Mouse (Mus musculus): ENCODE data around the gene Gm11559. TPM values are rescaled to one million over a fixed set of nuclear protein-coding genes. Genes with fewer than 3 reads are reported as not detected.
"Not testable (repeated sequence)": the region's sequence is repeated elsewhere in the genome, so short reads cannot be mapped to it uniquely, and the experiment has no call there.

Gm11559 gene
- not detected in 2 replicates for polyA plus RNA-seq (2016; fragmentation: Nextera tagmentation; extraction: Ambion mirVana)

DNA sequence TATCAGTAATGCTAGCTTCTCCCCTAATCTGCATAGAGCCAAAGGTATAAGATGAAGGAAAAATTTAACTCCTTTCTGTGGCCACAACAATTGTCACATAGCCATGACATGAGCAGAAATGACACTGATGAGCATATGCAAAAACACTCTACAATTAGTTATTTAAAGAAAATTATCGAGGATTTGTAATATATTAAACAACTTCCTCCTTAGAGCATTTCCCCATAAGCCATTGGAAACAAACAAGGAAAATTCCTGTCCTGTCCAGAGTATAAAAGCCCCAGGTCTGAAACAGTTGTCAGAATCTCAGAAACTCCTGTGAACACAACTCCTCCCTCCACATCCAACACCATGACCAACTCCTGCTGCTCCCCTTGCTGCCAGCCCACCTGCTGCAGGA, at the start of gene Gm11559:
Gm11559 (plus strand) TSS at position 301 of the 400 bp plus-strand sequence.
- H3K4me2 ChIP-seq (replicated peaks); H3K4me3 ChIP-seq; H3K36me3 ChIP-seq; H3K9ac ChIP-seq; ATAC-seq (ENCODE audit: insufficient number of reproducible peaks, insufficient read depth, low FRiP score, low TSS enrichment); H3K27me3 ChIP-seq; H3K4me1 ChIP-seq; H3K27ac ChIP-seq; H3K9me3 ChIP-seq: not testable (repeated sequence)
- 76% methylated on average over 1 of the region's 1 CpGs for WGBS

DNA sequence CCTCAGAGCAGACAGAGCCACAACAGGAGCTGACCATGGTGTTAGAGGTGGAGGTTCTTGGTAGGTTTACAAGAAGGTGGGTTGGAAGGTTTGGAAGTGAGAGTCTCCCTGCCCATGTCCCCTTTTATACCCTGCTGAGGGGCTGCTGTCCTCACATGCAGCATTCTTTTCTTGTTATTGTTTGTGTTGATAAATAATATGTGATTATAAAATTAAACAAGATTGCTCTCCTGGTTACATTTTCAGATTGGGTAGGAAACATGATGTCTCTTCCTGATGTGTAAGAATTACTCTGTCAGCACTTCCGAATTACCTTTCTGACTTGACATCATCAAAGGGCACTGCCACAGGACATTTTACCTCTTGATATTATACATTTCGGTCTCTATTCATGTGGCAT, 48.7 kb upstream of the Gm11559 start, which contains the start of gene Gm11564:
Gm11564 (minus strand) TSS at position 101 of the 400 bp plus-strand sequence.
- not testable (repeated sequence) for H3K4me2 ChIP-seq (replicated peaks); H3K27ac ChIP-seq; H3K9me3 ChIP-seq; H3K36me3 ChIP-seq; ATAC-seq (ENCODE audit: insufficient number of reproducible peaks, insufficient read depth, low FRiP score, low TSS enrichment); H3K9ac ChIP-seq; H3K4me1 ChIP-seq; H3K27me3 ChIP-seq; H3K4me3 ChIP-seq
- 84% methylated on average over 2 of the region's 2 CpGs for WGBS

DNA sequence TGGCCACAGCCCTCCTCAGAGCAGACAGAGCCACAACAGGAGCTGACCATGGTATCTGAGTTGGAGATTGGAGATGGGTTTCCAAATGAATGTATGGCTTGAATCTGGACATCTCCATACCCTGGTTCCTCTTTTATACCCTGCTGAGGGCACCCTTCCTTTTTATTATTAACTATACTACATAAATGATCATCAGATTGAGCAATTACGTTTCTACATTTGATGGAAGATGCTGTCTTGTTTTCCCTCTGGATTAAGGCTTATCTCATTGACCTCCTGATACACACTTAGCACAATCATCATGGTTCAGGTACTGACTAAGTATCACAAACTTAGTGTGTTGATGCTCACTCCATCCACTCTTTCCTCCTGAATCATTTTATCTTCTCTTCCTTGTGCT, 26.3 kb upstream of the Gm11559 start, which contains the start of gene 2300003K06Rik:
2300003K06Rik (minus strand) TSS at position 101 of the 400 bp plus-strand sequence.
- WGBS = 73% methylated on average over 1 of the region's 1 CpGs
- no peak for ATAC-seq (ENCODE audit: insufficient number of reproducible peaks, insufficient read depth, low FRiP score, low TSS enrichment)
- H3K27me3 ChIP-seq = no peaks in the 10 kb centered on the region
- no peak within 1 kb of the TSS for H3K4me3 ChIP-seq
- no peaks in the 10 kb centered on the region; the same call in 1 of the 2 replicates for H3K9me3 ChIP-seq
- no peak within 1 kb of the TSS for H3K27ac ChIP-seq
- no peak within 1 kb of the TSS for H3K4me2 ChIP-seq (replicated peaks)
- H3K36me3 ChIP-seq = no peaks in the 10 kb centered on the region
- no peaks in the 10 kb centered on the region for H3K4me1 ChIP-seq
- no peak within 1 kb of the TSS for H3K9ac ChIP-seq

DNA sequence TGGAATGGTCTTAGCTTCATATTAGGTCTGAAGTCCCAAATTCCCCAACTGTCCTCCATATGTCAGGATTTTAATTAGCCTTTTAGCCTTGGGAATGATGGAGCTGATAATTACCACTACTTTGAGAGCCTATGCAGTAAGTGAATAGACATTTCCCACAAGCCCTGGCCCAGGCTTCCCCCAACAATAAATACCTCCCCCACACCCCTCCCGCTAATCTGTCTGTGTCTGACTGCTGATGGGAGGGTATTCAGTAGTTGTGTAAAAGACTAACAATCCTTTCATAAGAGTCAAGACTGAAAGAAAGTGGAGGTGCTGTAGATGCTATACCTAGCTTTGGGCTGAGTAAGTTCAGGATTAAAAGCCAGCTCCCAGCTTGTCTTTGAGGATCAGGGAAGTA, 22.1 kb upstream of the Gm11559 start:
- no peak overlapping the region for H3K4me3 ChIP-seq
- H3K9me3 ChIP-seq = no peaks in the 10 kb centered on the region; the same call in 1 of the 2 replicates
- 93% methylated on average over 1 of the region's 1 CpGs for WGBS
- H3K9ac ChIP-seq = no peak overlapping the region
- no peak overlapping the region for H3K27ac ChIP-seq
- H3K27me3 ChIP-seq = no peaks in the 10 kb centered on the region
- no peak for ATAC-seq (ENCODE audit: insufficient number of reproducible peaks, insufficient read depth, low FRiP score, low TSS enrichment)
- H3K36me3 ChIP-seq = no peaks in the 10 kb centered on the region
- H3K4me1 ChIP-seq = no peaks in the 10 kb centered on the region
- no peak overlapping the region for H3K4me2 ChIP-seq (replicated peaks)

DNA sequence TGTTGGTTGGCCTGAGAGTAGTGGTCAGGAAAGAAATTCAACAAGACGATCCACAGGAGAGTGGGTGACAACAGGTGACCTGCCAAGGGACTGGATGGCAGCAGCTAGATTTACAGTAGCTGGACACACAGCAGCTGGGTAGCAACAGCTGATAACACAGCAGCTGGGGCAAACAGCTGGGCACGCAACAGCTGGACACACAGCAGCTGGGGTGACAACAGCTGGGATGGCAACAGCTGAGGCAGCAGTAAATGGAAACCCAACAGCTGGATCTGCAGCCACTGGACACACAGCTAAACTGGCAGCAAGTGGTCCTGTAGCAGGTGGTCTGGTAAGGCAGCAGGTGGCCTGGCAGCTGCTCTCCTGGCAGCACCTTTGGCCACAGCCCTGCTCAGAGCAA, 17.5 kb upstream of the Gm11559 start:
- no peaks in the 10 kb centered on the region for H3K27me3 ChIP-seq
- H3K4me3 ChIP-seq = no peak overlapping the region
- no peaks in the 10 kb centered on the region for H3K9me3 ChIP-seq
- H3K9ac ChIP-seq = no peak overlapping the region
- no peak for ATAC-seq (ENCODE audit: insufficient number of reproducible peaks, insufficient read depth, low FRiP score, low TSS enrichment)
- no peaks in the 10 kb centered on the region for H3K36me3 ChIP-seq
- H3K4me1 ChIP-seq = no peaks in the 10 kb centered on the region
- WGBS = 86% methylated on average over 2 of the region's 2 CpGs
- no peak overlapping the region for H3K27ac ChIP-seq
- H3K4me2 ChIP-seq (replicated peaks) = no peak overlapping the region

DNA sequence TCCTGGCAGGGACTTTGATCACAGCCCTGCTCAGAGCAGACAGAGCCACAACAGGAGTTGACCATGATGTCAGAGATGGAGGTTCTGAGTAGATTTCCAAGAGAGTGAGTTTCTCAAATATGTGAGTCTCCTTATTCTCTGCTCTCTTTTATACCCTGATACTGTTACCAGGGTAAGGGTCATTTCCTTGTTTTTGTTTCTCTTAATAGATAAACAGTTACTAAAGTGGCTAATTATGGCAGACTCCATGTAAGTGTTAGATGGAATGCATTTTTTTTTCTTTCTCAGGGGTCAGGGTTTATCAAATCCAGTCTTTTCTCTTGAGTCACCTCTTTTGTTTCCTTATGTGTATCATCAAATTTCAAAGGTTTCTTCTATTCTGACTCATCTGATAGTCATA, 12.8 kb upstream of the Gm11559 start, which contains the start of gene Krtap4-16:
Krtap4-16 (minus strand) TSS at position 101 of the 400 bp plus-strand sequence.
- no peak within 1 kb of the TSS for H3K4me3 ChIP-seq
- no peaks in the 10 kb centered on the region for H3K9me3 ChIP-seq
- no peak within 1 kb of the TSS for H3K4me2 ChIP-seq (replicated peaks)
- no peak for ATAC-seq (ENCODE audit: insufficient number of reproducible peaks, insufficient read depth, low FRiP score, low TSS enrichment)
- H3K36me3 ChIP-seq = no peaks in the 10 kb centered on the region
- no peak within 1 kb of the TSS for H3K9ac ChIP-seq
- no peaks in the 10 kb centered on the region for H3K4me1 ChIP-seq
- H3K27ac ChIP-seq = no peak within 1 kb of the TSS
- H3K27me3 ChIP-seq = no peaks in the 10 kb centered on the region

DNA sequence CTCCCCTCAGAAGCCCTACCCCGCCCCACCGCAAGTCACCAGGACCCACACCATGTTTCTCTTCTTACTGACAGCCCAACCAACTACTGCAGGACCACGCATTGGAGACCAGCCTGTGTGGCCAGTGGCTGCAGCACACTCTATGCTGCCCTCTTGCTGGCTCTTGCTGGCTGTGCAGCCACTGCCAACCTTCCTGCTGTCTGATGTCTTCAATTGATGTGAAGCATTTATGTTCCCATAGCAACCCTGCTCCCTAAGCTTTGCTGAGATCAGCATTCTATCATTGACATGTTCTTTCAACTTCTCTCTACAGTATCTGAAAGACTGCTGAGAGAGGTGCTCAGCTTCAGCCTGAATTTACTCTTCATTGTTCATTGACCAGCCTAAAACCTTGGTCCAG, 10.2 kb upstream of the Gm11559 start:
- Histone ChIP-seq H3K4me2 (replicated peaks) (no peak overlapping the region), H3K4me3 (no peak overlapping the region), H3K27ac (no peak overlapping the region), H3K4me1 (no peaks in the 10 kb centered on the region), H3K9ac (no peak overlapping the region), H3K9me3 (no peaks in the 10 kb centered on the region), H3K27me3 (no peaks in the 10 kb centered on the region), H3K36me3 (no peaks in the 10 kb centered on the region)
- WGBS = 57% methylated on average over 3 of the region's 3 CpGs
- no peak for ATAC-seq (ENCODE audit: insufficient number of reproducible peaks, insufficient read depth, low FRiP score, low TSS enrichment)

DNA sequence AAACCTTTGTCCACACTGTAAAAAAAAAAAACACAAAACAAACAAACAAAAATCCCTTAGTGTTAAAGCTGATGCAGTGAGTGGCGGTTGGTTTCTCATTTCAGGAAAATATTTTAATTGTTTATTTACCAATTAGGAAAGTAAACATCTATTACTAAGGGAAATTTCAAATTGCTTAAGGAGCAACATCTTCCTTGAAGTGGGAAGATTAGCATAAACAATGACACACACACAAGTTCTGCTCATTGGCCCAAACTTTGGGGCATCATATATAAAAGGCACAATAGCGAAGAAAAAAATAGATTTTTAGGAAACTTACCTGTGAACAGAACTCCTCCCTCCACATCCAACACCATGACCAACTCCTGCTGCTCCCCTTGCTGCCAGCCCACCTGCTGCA, 6.7 kb upstream of the Gm11559 start, which contains the start of gene Gm11568:
Gm11568 (plus strand) TSS at position 301 of the 400 bp plus-strand sequence.
- Histone ChIP-seq H3K36me3 (no peaks in the 10 kb centered on the region), H3K4me1 (no peaks in the 10 kb centered on the region), H3K4me3 (no peak within 1 kb of the TSS), H3K27me3 (no peaks in the 10 kb centered on the region), H3K9me3 (no peaks in the 10 kb centered on the region), H3K9ac (no peak within 1 kb of the TSS), H3K4me2 (replicated peaks) (no peak within 1 kb of the TSS), H3K27ac (no peak within 1 kb of the TSS)
- WGBS = 82% methylated on average over 2 of the region's 2 CpGs
- ATAC-seq (ENCODE audit: insufficient number of reproducible peaks, insufficient read depth, low FRiP score, low TSS enrichment) = no peak

DNA sequence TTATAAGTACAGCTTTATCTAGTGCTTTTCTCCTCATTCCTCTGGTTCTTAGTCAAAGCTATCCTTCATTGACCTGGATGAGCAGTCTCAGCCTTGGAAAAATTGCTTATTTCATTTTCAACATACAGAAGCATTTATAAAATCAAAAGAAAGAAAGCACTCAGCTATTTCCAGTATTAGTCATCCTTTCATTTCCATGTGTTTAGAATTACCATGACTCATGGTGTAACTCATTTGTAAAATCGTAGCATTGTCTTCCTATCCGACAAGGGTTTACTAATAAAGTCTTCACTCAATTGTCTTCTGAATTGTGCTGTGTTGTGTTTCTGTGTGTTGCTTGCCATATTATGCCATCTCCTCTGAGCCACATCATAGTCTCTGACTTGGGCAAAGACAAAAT, 5.5 kb upstream of the Gm11559 start:
- no peak overlapping the region for H3K9ac ChIP-seq
- no peaks in the 10 kb centered on the region for H3K9me3 ChIP-seq
- no peaks in the 10 kb centered on the region for H3K36me3 ChIP-seq
- no peaks in the 10 kb centered on the region for H3K4me1 ChIP-seq
- no peak overlapping the region for H3K27ac ChIP-seq
- H3K27me3 ChIP-seq = no peaks in the 10 kb centered on the region
- no peak overlapping the region for H3K4me2 ChIP-seq (replicated peaks)
- no peak overlapping the region for H3K4me3 ChIP-seq
- ATAC-seq (ENCODE audit: insufficient number of reproducible peaks, insufficient read depth, low FRiP score, low TSS enrichment) = no peak
- WGBS = 74% methylated on average over 2 of the region's 2 CpGs

DNA sequence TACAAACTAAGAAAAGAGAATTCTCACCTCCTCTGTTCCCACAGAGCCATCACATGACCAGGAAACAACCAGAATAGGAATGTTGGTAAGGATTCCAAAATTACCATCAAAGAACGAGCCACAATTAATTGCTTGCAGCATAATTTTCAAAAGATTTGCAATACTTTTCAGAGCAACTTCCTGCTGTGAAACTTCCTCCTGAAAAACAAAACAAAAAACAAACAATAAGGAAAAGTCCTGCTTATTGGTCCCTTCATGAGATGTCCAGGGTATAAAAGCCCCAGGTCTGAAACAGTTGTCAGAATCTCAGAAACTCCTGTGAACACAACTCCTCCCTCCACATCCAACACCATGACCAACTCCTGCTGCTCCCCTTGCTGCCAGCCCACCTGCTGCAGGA, 8.8 kb downstream of the Gm11559 start, which contains the start of gene Krtap9-1:
Krtap9-1 (plus strand) TSS at position 301 of the 400 bp plus-strand sequence.
- not testable (repeated sequence) for H3K4me3 ChIP-seq; H3K27me3 ChIP-seq; H3K36me3 ChIP-seq; H3K9ac ChIP-seq; H3K4me1 ChIP-seq; H3K27ac ChIP-seq; H3K4me2 ChIP-seq (replicated peaks); ATAC-seq (ENCODE audit: insufficient number of reproducible peaks, insufficient read depth, low FRiP score, low TSS enrichment); H3K9me3 ChIP-seq
- WGBS = 57% methylated on average over 1 of the region's 1 CpGs

DNA sequence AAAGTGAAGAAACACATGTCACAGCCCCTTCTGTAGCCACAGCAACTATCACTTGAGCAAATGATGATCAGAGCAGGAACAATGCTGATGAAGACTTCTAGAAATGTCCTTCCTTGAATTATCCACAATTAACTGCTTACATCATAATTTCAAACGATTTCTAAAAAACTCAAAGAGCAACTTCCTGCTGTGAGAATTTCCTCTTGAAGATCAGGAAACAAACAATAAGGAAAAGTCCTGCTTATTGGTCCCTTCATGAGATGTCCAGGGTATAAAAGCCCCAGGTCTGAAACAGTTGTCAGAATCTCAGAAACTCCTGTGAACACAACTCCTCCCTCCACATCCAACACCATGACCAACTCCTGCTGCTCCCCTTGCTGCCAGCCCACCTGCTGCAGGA, 14.6 kb downstream of the Gm11559 start, which contains the start of gene Gm11567:
Gm11567 (plus strand) TSS at position 301 of the 400 bp plus-strand sequence.
- not testable (repeated sequence) for H3K4me1 ChIP-seq; H3K9me3 ChIP-seq; H3K4me2 ChIP-seq (replicated peaks); H3K27ac ChIP-seq; H3K27me3 ChIP-seq; H3K9ac ChIP-seq; ATAC-seq (ENCODE audit: insufficient number of reproducible peaks, insufficient read depth, low FRiP score, low TSS enrichment); H3K4me3 ChIP-seq; H3K36me3 ChIP-seq
- 60% methylated on average over 1 of the region's 1 CpGs for WGBS

DNA sequence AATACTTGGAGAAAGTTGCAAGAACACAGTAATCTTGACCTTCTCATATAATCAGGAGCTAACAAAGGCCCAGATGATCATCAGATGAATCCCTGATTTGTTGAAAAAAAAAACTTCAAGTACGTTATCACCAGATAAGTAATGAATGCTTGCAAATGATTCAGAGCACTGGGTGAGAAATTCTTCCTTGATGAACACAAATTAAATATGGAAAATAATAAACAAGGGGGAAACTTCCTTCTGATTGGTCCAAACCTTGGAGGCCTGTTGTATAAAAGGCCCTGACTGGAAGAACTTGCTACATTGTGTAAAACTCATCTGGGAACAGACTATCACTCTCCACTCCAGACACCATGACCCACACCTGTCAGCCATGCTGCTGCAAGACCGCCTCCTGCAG, 43.3 kb downstream of the Gm11559 start, which contains the start of gene Krtap31-1:
Krtap31-1 (plus strand) TSS at position 301 of the 400 bp plus-strand sequence.
- no peaks in the 10 kb centered on the region for H3K9me3 ChIP-seq
- 72% methylated on average over 2 of the region's 2 CpGs for WGBS
- no peak within 1 kb of the TSS for H3K4me2 ChIP-seq (replicated peaks)
- no peak for ATAC-seq (ENCODE audit: insufficient number of reproducible peaks, insufficient read depth, low FRiP score, low TSS enrichment)
- H3K4me3 ChIP-seq = no peak within 1 kb of the TSS
- H3K9ac ChIP-seq = no peak within 1 kb of the TSS
- no peak within 1 kb of the TSS for H3K27ac ChIP-seq
- no peaks in the 10 kb centered on the region for H3K4me1 ChIP-seq
- H3K36me3 ChIP-seq = no peaks in the 10 kb centered on the region
- no peaks in the 10 kb centered on the region for H3K27me3 ChIP-seq
